20 mouse cellular contexts compared by ENCODE assay signal in genomic region chr1:127208167-127208566, GRCm38 (mm10). TPM values are rescaled to one million over a fixed set of nuclear protein-coding genes. Genes with fewer than 3 reads are reported as not detected.
A peak's percentile ranks its signal among the peaks of the same experiment; 100 is the strongest.
DNase-seq lines count a peak whose midpoint lies in the region; ATAC-seq lines count a peak whose summit lies in the region.
"Had no signal": no experiment of that assay in that cellular context is flagged by ENCODE, and none has a peak within 500 bp of the region (broad histone marks: within the 10 kb centered on the region; RNA-seq: fewer than 3 reads in every experiment).

No protein-coding gene starts in this region.

- no peak overlapping the region for H3K27ac ChIP-seq in hindbrain, embryonic 14.5 days
- no peak overlapping the region for H3K27ac ChIP-seq in hindbrain, embryonic 12.5 days
- H3K27ac ChIP-seq in neural tube, embryonic 12.5 days = no peak overlapping the region
- peak overlapping the region; percentile 24 for H3K27ac ChIP-seq in forebrain, embryonic 16.5 days (ENCODE audit: low read length)
- H3K27ac ChIP-seq in neural tube, embryonic 13.5 days (replicated peaks) = no peak overlapping the region
- H3K27ac ChIP-seq: heart, embryonic 15.5 days; limb, embryonic 12.5 days; liver, embryonic 13.5 days; lung, embryonic 15.5 days; stomach, embryonic 15.5 days had no signal

- no peaks in the 10 kb centered on the region for H3K36me3 ChIP-seq in hindbrain, embryonic 14.5 days (replicated peaks; ENCODE audit: control insufficient read depth, insufficient read depth)
- no peaks in the 10 kb centered on the region for H3K36me3 ChIP-seq in hindbrain, embryonic 12.5 days
- no peaks in the 10 kb centered on the region for H3K36me3 ChIP-seq in neural tube, embryonic 12.5 days
- no peaks in the 10 kb centered on the region for H3K36me3 ChIP-seq in forebrain, embryonic 16.5 days (ENCODE audit: control insufficient read depth, insufficient read depth)
- no peaks in the 10 kb centered on the region for H3K36me3 ChIP-seq in neural tube, embryonic 13.5 days
- H3K36me3 ChIP-seq: heart, embryonic 15.5 days; limb, embryonic 12.5 days; liver, embryonic 13.5 days; lung, embryonic 15.5 days; stomach, embryonic 15.5 days had no signal

- H3K4me3 ChIP-seq in hindbrain, embryonic 14.5 days (replicated peaks; ENCODE audit: low read length) = peak overlapping the region; percentile 3; the same call in 1 of the 2 replicates
- H3K4me3 ChIP-seq in hindbrain, embryonic 12.5 days = no peak overlapping the region
- no peak overlapping the region for H3K4me3 ChIP-seq in neural tube, embryonic 12.5 days
- H3K4me3 ChIP-seq in forebrain, embryonic 16.5 days (replicated peaks; ENCODE audit: low read length) = peak overlapping the region; percentile 86; the same call in 1 of the 2 replicates
- H3K4me3 ChIP-seq in neural tube, embryonic 13.5 days = no peak overlapping the region
- H3K4me3 ChIP-seq: heart, embryonic 15.5 days; liver, embryonic 13.5 days; lung, embryonic 15.5 days; stomach, embryonic 15.5 days had no signal

- 81% methylated on average over 9 of the region's 9 CpGs for WGBS in hindbrain, embryonic 14.5 days
- WGBS in hindbrain, embryonic 12.5 days = 86% methylated on average over 9 of the region's 9 CpGs
- 83% methylated on average over 9 of the region's 9 CpGs for WGBS in neural tube, embryonic 12.5 days
- WGBS in forebrain, embryonic 16.5 days = 65% methylated on average over 9 of the region's 9 CpGs
- 80% methylated on average over 9 of the region's 9 CpGs for WGBS in neural tube, embryonic 13.5 days

- no peaks in the 10 kb centered on the region for H3K9me3 ChIP-seq in hindbrain, embryonic 14.5 days (ENCODE audit: control insufficient read depth, low read length)
- no peaks in the 10 kb centered on the region for H3K9me3 ChIP-seq in hindbrain, embryonic 12.5 days (replicated peaks)
- no peaks in the 10 kb centered on the region for H3K9me3 ChIP-seq in neural tube, embryonic 12.5 days
- no peaks in the 10 kb centered on the region for H3K9me3 ChIP-seq in forebrain, embryonic 16.5 days (ENCODE audit: control insufficient read depth, low read length)
- H3K9me3 ChIP-seq in neural tube, embryonic 13.5 days = no peaks in the 10 kb centered on the region
- H3K9me3 ChIP-seq: heart, embryonic 15.5 days; limb, embryonic 12.5 days; liver, embryonic 13.5 days; lung, embryonic 15.5 days; stomach, embryonic 15.5 days had no signal

- no peak for DNase-seq in hindbrain, embryonic 14.5 days (ENCODE audit: low spot score)
- DNase-seq in neural tube, embryonic 10.5 days (ENCODE audit: extremely low spot score, low spot score) = no peak
- DNase-seq in kidney, postnatal 25 days = no peak
- no peak for DNase-seq in adrenal gland, adult 18-20 months (ENCODE audit: low spot score in 2 of 2)
- DNase-seq: adrenal gland, postnatal 14 days; B cell, adult 2 months; cerebellum, adult 9-11 months; heart, adult 11 months; kidney, adult 2 months; kidney, postnatal 14 days; liver, embryonic 13.5 days; retina, postnatal 1 day had no signal

- ATAC-seq in hindbrain, embryonic 14.5 days (ENCODE audit: low FRiP score) = no peak
- ATAC-seq in hindbrain, embryonic 12.5 days (ENCODE audit: low FRiP score) = no peak
- ATAC-seq in neural tube, embryonic 12.5 days (ENCODE audit: low FRiP score, low read depth) = no peak
- no peak for ATAC-seq in forebrain, embryonic 16.5 days
- no peak for ATAC-seq in neural tube, embryonic 13.5 days (ENCODE audit: low read depth)

- H3K4me1 ChIP-seq in hindbrain, embryonic 14.5 days (replicated peaks; ENCODE audit: control insufficient read depth, insufficient read depth, low read length) = peaks cover 22% of the 10 kb centered on the region
- H3K4me1 ChIP-seq in hindbrain, embryonic 12.5 days = peaks cover 19% of the 10 kb centered on the region
- peaks cover 34% of the 10 kb centered on the region for H3K4me1 ChIP-seq in neural tube, embryonic 12.5 days
- H3K4me1 ChIP-seq in forebrain, embryonic 16.5 days (replicated peaks; ENCODE audit: control insufficient read depth, insufficient read depth, low read length) = peaks cover 28% of the 10 kb centered on the region
- H3K4me1 ChIP-seq in neural tube, embryonic 13.5 days (replicated peaks) = peaks cover 61% of the 10 kb centered on the region

- peak overlapping the region; percentile 31; the same call in 1 of the 2 replicates for H3K9ac ChIP-seq in hindbrain, embryonic 14.5 days
- no peak overlapping the region for H3K9ac ChIP-seq in hindbrain, embryonic 12.5 days
- H3K9ac ChIP-seq in neural tube, embryonic 12.5 days = no peak overlapping the region
- no peak overlapping the region for H3K9ac ChIP-seq in forebrain, embryonic 16.5 days (replicated peaks; ENCODE audit: low read depth, low read length)
- H3K9ac ChIP-seq in neural tube, embryonic 13.5 days = 0 out of 2 replicates have a peak overlapping the region, but pooled peaks have one; percentile 17
- H3K9ac ChIP-seq: heart, embryonic 15.5 days; limb, embryonic 12.5 days; liver, embryonic 13.5 days; lung, embryonic 15.5 days; stomach, embryonic 15.5 days had no signal

- H3K27me3 ChIP-seq in hindbrain, embryonic 14.5 days (ENCODE audit: control insufficient read depth, insufficient read depth, low read length) = no peaks in the 10 kb centered on the region
- H3K27me3 ChIP-seq in hindbrain, embryonic 12.5 days = no peaks in the 10 kb centered on the region
- no peaks in the 10 kb centered on the region for H3K27me3 ChIP-seq in neural tube, embryonic 12.5 days (replicated peaks)
- no peaks in the 10 kb centered on the region for H3K27me3 ChIP-seq in forebrain, embryonic 16.5 days (replicated peaks; ENCODE audit: control insufficient read depth, insufficient read depth, low read length)
- no peaks in the 10 kb centered on the region for H3K27me3 ChIP-seq in neural tube, embryonic 13.5 days
- H3K27me3 ChIP-seq: heart, embryonic 15.5 days; limb, embryonic 12.5 days; lung, embryonic 15.5 days; stomach, embryonic 15.5 days had no signal

- peak overlapping the region; percentile 82 for H3K4me2 ChIP-seq in hindbrain, embryonic 14.5 days (replicated peaks)
- no peak overlapping the region for H3K4me2 ChIP-seq in hindbrain, embryonic 12.5 days (replicated peaks)
- peak overlapping the region; percentile 89 for H3K4me2 ChIP-seq in neural tube, embryonic 12.5 days (replicated peaks)
- peak overlapping the region; percentile 81 for H3K4me2 ChIP-seq in forebrain, embryonic 16.5 days (ENCODE audit: low read length)
- H3K4me2 ChIP-seq in neural tube, embryonic 13.5 days = peak overlapping the region; percentile 91
- H3K4me2 ChIP-seq: liver, embryonic 13.5 days; lung, embryonic 15.5 days; stomach, embryonic 15.5 days had no signal

RNA-seq across cellular contexts. Expression of gene Mgat5, which starts 3.4 kb away (rescaled TPM):
- 15.9 and 16.3 TPM in 2 replicates for polyA plus RNA-seq in hindbrain, embryonic 14.5 days (2014; fragmentation: Nextera tagmentation; extraction: Ambion mirVana)
- polyA plus RNA-seq in hindbrain, embryonic 12.5 days (2016; fragmentation: Nextera tagmentation; extraction: Ambion mirVana) = 10.3 and 10.7 TPM in 2 replicates
- 9.6 and 10.9 TPM in 2 replicates for polyA plus RNA-seq in neural tube, embryonic 12.5 days (2016; fragmentation: Nextera tagmentation; extraction: Ambion mirVana)
- polyA plus RNA-seq in forebrain, embryonic 16.5 days (2015; fragmentation: Nextera tagmentation; extraction: Ambion mirVana) = 12.1 and 14.8 TPM in 2 replicates
- polyA plus RNA-seq in neural tube, embryonic 13.5 days (2015; fragmentation: Nextera tagmentation; extraction: Ambion mirVana) = 11.0 and 11.2 TPM in 2 replicates
- 10 to 100 TPM; 11.8 to 13.5 TPM for total RNA-seq in adrenal gland, adult 18-20 months (2021)

Comparison
In these comparisons a context has a peak if more than half of its experiments do, and no peak if none do; other contexts are left out.
1. H3K4me3 ChIP-seq: peak in hindbrain, embryonic 14.5 days (single experiment) and forebrain, embryonic 16.5 days (single experiment); none in hindbrain, embryonic 12.5 days (single experiment), neural tube, embryonic 12.5 days (single experiment) and neural tube, embryonic 13.5 days (single experiment).
2. H3K9ac ChIP-seq: peak in hindbrain, embryonic 14.5 days (single experiment) and neural tube, embryonic 13.5 days (single experiment); none in hindbrain, embryonic 12.5 days (single experiment), neural tube, embryonic 12.5 days (single experiment) and forebrain, embryonic 16.5 days (single experiment).